ENCODE assay signal across 7 mouse cellular contexts in the genomic region with DNA sequence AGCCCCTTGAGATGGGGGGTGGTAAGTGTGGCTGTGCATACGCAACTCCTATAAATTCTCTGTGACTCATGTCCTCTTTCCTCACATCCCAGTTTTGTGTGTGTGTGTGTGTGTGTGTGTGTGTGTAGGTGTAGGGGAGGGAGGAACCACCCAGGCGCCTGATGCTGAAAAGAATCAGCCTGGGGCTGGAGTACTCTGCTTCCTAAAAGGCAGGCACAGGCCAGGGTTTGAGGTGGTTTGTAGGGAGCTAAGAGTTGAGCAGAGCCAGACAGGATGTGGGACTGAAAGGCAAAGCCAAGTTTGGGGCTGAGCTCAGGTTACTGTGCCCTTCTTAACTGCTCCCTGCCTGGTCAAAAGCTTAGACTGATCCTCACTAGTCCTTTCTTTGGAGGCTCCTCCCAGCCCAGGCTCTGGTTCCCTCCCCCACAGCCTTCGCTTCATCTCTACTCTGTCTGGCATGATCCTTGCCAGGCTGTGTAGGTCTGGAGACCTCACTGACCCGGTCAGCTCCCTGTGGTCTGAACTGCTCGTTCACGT. TPM values are rescaled to one million over a fixed set of nuclear protein-coding genes. Genes with fewer than 3 reads are reported as not detected.
DNase-seq lines count a peak whose midpoint lies in the region; ATAC-seq and TF ChIP-seq lines count a peak whose summit lies in the region.

No protein-coding gene starts in this region.

- peaks cover 84% of the 10 kb centered on the region for H3K4me1 ChIP-seq in E14TG2a.4 (replicated peaks; ENCODE audit: low read depth, low read length)
- H3K4me1 ChIP-seq in heart, embryonic 10.5 days, result peaks cover 68% of the 10 kb centered on the region
- H3K4me1 ChIP-seq in kidney, embryonic 14.5 days (ENCODE audit: control insufficient read depth, insufficient read depth, low read length), result peaks cover 54% of the 10 kb centered on the region
- H3K4me1 ChIP-seq in stomach, embryonic 16.5 days (ENCODE audit: control insufficient read depth, insufficient read depth, low read length), result peaks cover 50% of the 10 kb centered on the region

- peak overlapping the region; percentile 82 for H3K4me3 ChIP-seq in E14TG2a.4 (replicated peaks; ENCODE audit: low read length)
- peak overlapping the region; percentile 79 for H3K4me3 ChIP-seq in heart, embryonic 10.5 days
- peak overlapping the region; percentile 53 for H3K4me3 ChIP-seq in kidney, embryonic 14.5 days (ENCODE audit: low read length)
- H3K4me3 ChIP-seq in stomach, embryonic 16.5 days (replicated peaks; ENCODE audit: low read length), result peak overlapping the region; percentile 75

- H3K9ac ChIP-seq in kidney, embryonic 14.5 days (ENCODE audit: low read depth, low read length), result peak overlapping the region; percentile 79; the same call in 1 of the 2 replicates
- H3K9ac ChIP-seq in stomach, embryonic 16.5 days (ENCODE audit: low read length), result peak overlapping the region; percentile 87

- no peaks in the 10 kb centered on the region for H3K9me3 ChIP-seq in E14TG2a.4 (ENCODE audit: low read length)
- no peaks in the 10 kb centered on the region for H3K9me3 ChIP-seq in heart, embryonic 10.5 days
- H3K9me3 ChIP-seq in kidney, embryonic 14.5 days (ENCODE audit: control insufficient read depth, low read length), result no peaks in the 10 kb centered on the region
- H3K9me3 ChIP-seq in stomach, embryonic 16.5 days (replicated peaks; ENCODE audit: control insufficient read depth, low read length), result no peaks in the 10 kb centered on the region

- 0 out of 2 replicates have a peak, but pooled peaks cover 2% of the 10 kb centered on the region for H3K27me3 ChIP-seq in E14TG2a.4 (ENCODE audit: insufficient read depth, low read length)
- no peaks in the 10 kb centered on the region for H3K27me3 ChIP-seq in heart, embryonic 10.5 days (ENCODE audit: insufficient read depth, poor library complexity, severe bottlenecking)
- 0 out of 2 replicates have a peak, but pooled peaks cover 2% of the 10 kb centered on the region for H3K27me3 ChIP-seq in kidney, embryonic 14.5 days (ENCODE audit: control insufficient read depth, insufficient read depth, low read length)
- no peaks in the 10 kb centered on the region for H3K27me3 ChIP-seq in stomach, embryonic 16.5 days (ENCODE audit: control insufficient read depth, insufficient read depth, low read length)

- TF ChIP-seq CTCF in E14TG2a.4 (conservative IDR thresholded peaks at IDR 0.05; ENCODE audit: low read length), result no peak

- H3K27ac ChIP-seq in heart, embryonic 10.5 days, result peak overlapping the region; percentile 90
- H3K27ac ChIP-seq in kidney, embryonic 14.5 days (ENCODE audit: low read depth, low read length), result peak overlapping the region; percentile 65; the same call in 1 of the 2 replicates
- H3K27ac ChIP-seq in stomach, embryonic 16.5 days (ENCODE audit: low read length), result peak overlapping the region; percentile 93

- H3K36me3 ChIP-seq in E14TG2a.4 (ENCODE audit: insufficient read depth, low read length), result peaks cover 62% of the 10 kb centered on the region
- peaks cover 46% of the 10 kb centered on the region for H3K36me3 ChIP-seq in heart, embryonic 10.5 days
- H3K36me3 ChIP-seq in kidney, embryonic 14.5 days (ENCODE audit: control insufficient read depth, insufficient read depth, low read length), result peaks cover 34% of the 10 kb centered on the region
- 0 out of 2 replicates have a peak, but pooled peaks cover 9% of the 10 kb centered on the region for H3K36me3 ChIP-seq in stomach, embryonic 16.5 days (ENCODE audit: control insufficient read depth, insufficient read depth, low read length)

- peak overlapping the region; percentile 83 for H3K4me2 ChIP-seq in kidney, embryonic 14.5 days (replicated peaks; ENCODE audit: low read depth, low read length)
- peak overlapping the region; percentile 81 for H3K4me2 ChIP-seq in stomach, embryonic 16.5 days (ENCODE audit: low read depth, low read length)

- DNase-seq in ZHBTc4 (ENCODE audit: low read depth, low spot score), result peak; percentile 62
- peak; percentile 88 for DNase-seq in heart, embryonic 10.5 days (ENCODE audit: low spot score)
- DNase-seq in lung, postnatal 10 days, result peak; percentile 66

- WGBS in heart, embryonic 10.5 days, result 15% methylated on average over 6 of the region's 6 CpGs
- WGBS in kidney, embryonic 14.5 days, result 10% methylated on average over 6 of the region's 6 CpGs
- 21% methylated on average over 6 of the region's 6 CpGs for WGBS in stomach, embryonic 16.5 days

- peak; percentile 14 for ATAC-seq in kidney, embryonic 14.5 days (ENCODE audit: low FRiP score, low TSS enrichment)
- no peak for ATAC-seq in stomach, embryonic 16.5 days (ENCODE audit: insufficient read depth, low FRiP score)
- no peak for ATAC-seq in megakaryocyte progenitor cell, adult 5-6 weeks (replicated peaks; ENCODE audit: poor library complexity)

RNA-seq across cellular contexts. Expression of gene Rhoc, which starts 2.3 kb away (rescaled TPM):
- polyA plus RNA-seq in heart, embryonic 10.5 days (2016; fragmentation: Nextera tagmentation; extraction: Ambion mirVana), result 243 and 267 TPM in 2 replicates
- 110 and 127 TPM in 2 replicates for polyA plus RNA-seq in kidney, embryonic 14.5 days (2014; fragmentation: Nextera tagmentation; extraction: Ambion mirVana)
- polyA plus RNA-seq in stomach, embryonic 16.5 days (2015; fragmentation: Nextera tagmentation; extraction: Ambion mirVana), result 163 and 168 TPM in 2 replicates
- 0.37 TPM in 1 of 2 replicates, not detected in the other for total RNA-seq in megakaryocyte progenitor cell, adult 5-6 weeks (2015)
- total RNA-seq in megakaryocyte progenitor cell, adult 5-6 weeks (2017), result not detected in 2 replicates

RNA-seq across cellular contexts. Expression of gene Fam19a3, which starts 8.8 kb away (rescaled TPM):
- polyA plus RNA-seq in heart, embryonic 10.5 days (2016; fragmentation: Nextera tagmentation; extraction: Ambion mirVana), result 0.70 and 1.4 TPM in 2 replicates
- polyA plus RNA-seq in kidney, embryonic 14.5 days (2014; fragmentation: Nextera tagmentation; extraction: Ambion mirVana), result 0.09 and 0.24 TPM in 2 replicates
- 0.03 and 0.06 TPM in 2 replicates for polyA plus RNA-seq in stomach, embryonic 16.5 days (2015; fragmentation: Nextera tagmentation; extraction: Ambion mirVana)
- total RNA-seq in megakaryocyte progenitor cell, adult 5-6 weeks (2015), result not detected in 2 replicates
- total RNA-seq in megakaryocyte progenitor cell, adult 5-6 weeks (2017), result not detected in 2 replicates

RNA-seq across cellular contexts. Expression of gene Ppm1j, which starts 9.6 kb away (rescaled TPM):
- 19.9 and 44.8 TPM in 2 replicates for polyA plus RNA-seq in heart, embryonic 10.5 days (2016; fragmentation: Nextera tagmentation; extraction: Ambion mirVana)
- 3.5 and 5.3 TPM in 2 replicates for polyA plus RNA-seq in kidney, embryonic 14.5 days (2014; fragmentation: Nextera tagmentation; extraction: Ambion mirVana)
- 3.2 and 3.6 TPM in 2 replicates for polyA plus RNA-seq in stomach, embryonic 16.5 days (2015; fragmentation: Nextera tagmentation; extraction: Ambion mirVana)
- total RNA-seq in megakaryocyte progenitor cell, adult 5-6 weeks (2015), result not detected in 2 replicates
- not detected in 2 replicates for total RNA-seq in megakaryocyte progenitor cell, adult 5-6 weeks (2017)

RNA-seq across cellular contexts. Expression of gene Mov10, which starts 27.9 kb away (rescaled TPM):
- polyA plus RNA-seq in heart, embryonic 10.5 days (2016; fragmentation: Nextera tagmentation; extraction: Ambion mirVana), result 42.2 and 54.0 TPM in 2 replicates
- polyA plus RNA-seq in kidney, embryonic 14.5 days (2014; fragmentation: Nextera tagmentation; extraction: Ambion mirVana), result 36.3 and 51.8 TPM in 2 replicates
- 68.0 and 78.2 TPM in 2 replicates for polyA plus RNA-seq in stomach, embryonic 16.5 days (2015; fragmentation: Nextera tagmentation; extraction: Ambion mirVana)
- 5.8 and 8.9 TPM in 2 replicates for total RNA-seq in megakaryocyte progenitor cell, adult 5-6 weeks (2015)
- 2.0 and 4.4 TPM in 2 replicates for total RNA-seq in megakaryocyte progenitor cell, adult 5-6 weeks (2017)
